Mouse (Mus musculus) 3134 (cell line): Measurements from ENCODE around the gene Ecpas.

ENCODE experiments used
- DNase-seq: peaks from one replicate; pipeline ENCODE4 v3.0.0-alpha.2; 2011; ENCODE audit warnings: low spot score; ENCODE audit not compliant: insufficient read length; ENCODE audit errors: extremely low read depth

The Ecpas gene

DNA sequence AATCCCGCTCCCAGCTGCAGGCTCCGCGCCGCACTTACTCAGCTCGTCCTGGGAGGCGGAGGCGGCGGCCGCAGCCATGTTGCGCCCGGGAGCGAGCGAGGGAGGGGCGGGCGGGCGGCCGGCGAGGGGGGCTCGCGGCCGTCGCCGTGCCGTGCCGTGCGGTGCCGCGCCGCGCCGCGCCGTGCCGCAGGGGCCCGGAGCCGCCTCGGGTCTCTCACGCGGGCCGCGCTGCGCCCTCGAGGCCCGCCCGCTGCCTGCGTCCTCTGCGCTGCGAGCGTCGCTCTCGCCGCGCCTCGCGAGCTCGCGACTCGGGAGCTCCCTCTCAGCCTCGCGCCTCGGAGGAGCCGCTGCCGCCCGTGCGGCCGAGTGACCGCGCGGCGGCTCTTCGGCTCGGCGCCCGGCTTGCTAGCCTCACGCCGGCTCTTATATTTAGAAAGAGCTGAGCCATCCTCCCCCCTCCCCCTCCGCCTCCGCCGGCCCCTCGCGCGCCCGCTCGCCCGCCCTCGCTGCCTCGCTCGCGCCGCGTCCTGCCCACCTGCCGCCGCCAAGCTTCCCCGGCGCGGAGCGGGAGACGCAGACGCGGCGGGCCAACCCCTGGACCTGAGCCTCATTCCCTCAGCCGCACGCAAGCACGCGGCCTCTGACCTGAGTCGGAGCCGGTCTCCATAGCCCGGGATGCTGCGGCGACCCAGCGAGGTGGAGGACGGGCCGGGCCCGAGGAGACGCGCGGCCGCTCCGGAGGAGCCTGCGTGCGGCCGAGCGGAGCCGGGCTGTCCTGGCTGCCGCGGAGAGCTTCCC, 519 bp downstream of the Ecpas start:
- peak; percentile 87 for DNase-seq

GRCm38 (mm10) chr4:58911069-58911830, 1.3 kb downstream of the Ecpas start:
- peak; percentile 72 for DNase-seq

GRCm38 (mm10) chr4:58910175-58911068, 2.1 kb downstream of the Ecpas start:
- no peak for DNase-seq

- DNase-seq = no peak
These were observed 5.1 kb downstream of the Ecpas start for GRCm38 (mm10) chr4:58907453-58907852.

GRCm38 (mm10) chr4:58898318-58898717, 14.2 kb downstream of the Ecpas start:
- no peak for DNase-seq

DNA sequence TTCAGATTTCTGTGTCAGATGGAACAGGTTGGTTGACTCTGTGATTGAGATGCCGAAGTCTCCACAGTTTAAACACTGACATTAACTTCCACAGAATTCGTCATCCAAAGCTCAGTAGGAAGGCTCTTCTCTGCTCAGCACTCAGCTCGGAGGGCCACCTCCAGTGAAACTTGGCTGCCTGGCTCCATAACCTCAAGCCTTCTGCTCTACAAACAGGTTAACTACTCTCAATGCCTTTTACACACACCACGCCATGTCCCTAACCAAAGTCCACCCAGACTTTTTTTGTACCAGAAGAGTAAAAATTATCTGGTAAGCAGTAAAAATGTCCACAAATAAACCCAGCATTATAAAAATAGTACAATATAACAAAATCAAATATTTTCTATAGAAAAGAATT, 15.1 kb downstream of the Ecpas start:
- no peak for DNase-seq

GRCm38 (mm10) chr4:58894399-58894798, 18.1 kb downstream of the Ecpas start:
- DNase-seq = no peak

DNA sequence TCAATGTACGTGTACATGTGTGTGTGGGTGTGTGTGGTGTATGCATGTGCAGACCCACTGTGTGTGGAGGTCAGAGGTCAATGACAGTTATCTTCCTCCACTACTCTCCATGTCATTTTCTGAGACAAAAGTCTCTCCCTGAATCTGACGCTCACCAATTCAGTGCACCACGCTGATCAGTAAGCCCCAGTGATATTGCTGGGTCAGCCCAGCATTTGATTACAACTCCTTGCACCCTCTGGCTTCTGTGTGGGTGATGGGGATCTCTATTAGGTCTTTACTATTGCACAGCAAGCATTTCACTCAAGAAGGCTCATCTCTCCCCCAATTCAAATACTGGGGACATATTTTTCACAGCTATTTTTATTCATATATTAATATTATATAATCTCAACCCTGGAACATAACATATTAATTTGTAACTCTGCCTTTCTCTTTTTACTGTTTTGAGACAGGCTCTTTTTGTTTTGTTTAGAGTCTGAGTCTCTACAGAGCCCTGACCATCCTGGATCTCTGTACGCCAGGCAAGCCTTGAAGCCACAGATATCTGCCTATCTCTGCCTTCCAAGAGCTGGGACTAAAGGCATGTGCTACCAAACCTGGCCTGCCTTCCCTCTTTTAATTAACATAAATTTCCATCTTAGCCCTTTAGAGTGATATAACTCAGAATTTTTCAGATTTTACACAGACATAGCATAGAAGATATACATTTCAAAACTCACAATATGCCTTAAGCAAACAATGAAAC, 22.3 kb downstream of the Ecpas start:
- no peak for DNase-seq

GRCm38 (mm10) chr4:58888568-58888967, 24.0 kb downstream of the Ecpas start:
- no peak for DNase-seq

- peak; percentile 32 for DNase-seq
These were observed 24.9 kb downstream of the Ecpas start for GRCm38 (mm10) chr4:58887626-58888025.

- no peak for DNase-seq
These were observed 25.8 kb downstream of the Ecpas start for GRCm38 (mm10) chr4:58886778-58887177.

DNA sequence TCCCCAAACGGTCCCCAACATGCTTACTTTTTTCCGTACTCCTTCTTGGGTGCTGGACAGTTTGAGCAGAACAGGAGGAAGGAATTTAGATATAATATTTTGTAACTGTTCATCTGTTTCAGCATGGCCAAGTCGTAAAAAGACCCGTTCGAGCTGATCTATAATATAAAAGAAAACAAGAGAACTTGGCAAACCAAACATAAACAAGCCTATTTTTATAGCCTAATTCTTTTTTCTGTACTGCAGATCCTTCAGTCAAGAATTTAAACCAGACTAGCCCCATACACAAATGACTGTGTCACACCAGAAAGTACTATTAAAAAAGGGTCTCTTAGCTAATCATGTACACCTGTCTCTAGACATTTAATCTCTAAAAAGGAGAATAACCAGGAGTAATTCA, 27.2 kb downstream of the Ecpas start:
- no peak for DNase-seq

GRCm38 (mm10) chr4:58883841-58884240, 28.7 kb downstream of the Ecpas start:
- DNase-seq = no peak

DNA sequence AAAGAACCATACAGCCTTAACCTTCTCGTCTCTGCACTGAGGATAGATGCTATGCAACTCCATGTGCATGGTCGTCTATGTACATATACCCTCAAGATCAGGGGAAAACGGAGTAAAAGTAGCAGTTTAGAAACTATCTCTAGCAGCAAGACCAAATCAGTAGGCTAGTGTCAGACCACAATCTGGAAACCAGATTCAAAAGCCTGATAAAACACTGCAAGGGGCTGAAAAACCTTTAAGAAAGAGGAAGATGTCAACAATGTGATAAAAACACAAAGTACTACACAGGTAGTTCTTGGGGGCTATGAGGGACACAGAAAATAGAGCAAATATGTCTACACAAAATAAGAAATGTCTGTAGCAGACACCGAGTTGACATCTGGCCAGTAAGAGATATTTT, 38.2 kb downstream of the Ecpas start:
- no peak for DNase-seq

- DNase-seq = peak; percentile 73
These were observed 45.3 kb downstream of the Ecpas start for GRCm38 (mm10) chr4:58867242-58867641.

DNA sequence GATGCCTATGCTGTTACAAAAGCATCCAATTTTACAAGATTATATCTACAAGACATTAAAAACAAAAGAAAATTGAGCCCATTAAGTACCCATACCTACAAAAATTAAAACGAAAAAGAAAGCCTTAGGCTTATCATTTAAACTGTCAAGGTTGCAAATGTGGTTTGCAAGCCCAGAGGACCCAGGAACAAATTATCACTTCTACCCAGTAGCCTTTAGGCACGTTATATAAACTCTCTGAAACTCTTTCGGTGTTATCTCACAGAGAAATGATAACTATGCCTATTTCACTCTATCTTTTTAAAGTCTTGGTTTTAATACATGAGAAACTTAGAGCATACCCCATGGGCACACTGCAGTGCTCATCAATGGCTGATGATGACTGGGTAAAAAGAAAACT, 79.6 kb downstream of the Ecpas start:
- no peak for DNase-seq

DNA sequence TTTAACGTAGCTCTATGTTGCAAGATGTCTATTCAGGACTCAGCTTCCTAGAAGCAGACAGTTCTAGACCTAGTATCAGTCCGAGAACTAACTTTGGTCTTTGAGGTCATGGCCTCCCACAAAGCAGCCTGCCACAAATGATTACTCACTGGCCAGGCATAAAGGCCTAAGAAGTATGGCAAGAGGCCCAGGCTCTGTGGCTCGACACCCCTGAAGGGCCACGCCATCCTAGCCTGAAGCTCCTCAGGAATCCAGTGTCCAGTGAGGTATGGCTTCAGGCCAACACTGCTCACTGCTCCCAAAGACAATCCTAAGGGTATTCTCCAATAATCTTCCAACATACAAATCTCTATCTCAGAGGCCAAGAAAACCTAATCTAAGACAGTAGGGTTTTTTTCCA, 86.6 kb downstream of the Ecpas start:
- DNase-seq = peak; percentile 80

DNA sequence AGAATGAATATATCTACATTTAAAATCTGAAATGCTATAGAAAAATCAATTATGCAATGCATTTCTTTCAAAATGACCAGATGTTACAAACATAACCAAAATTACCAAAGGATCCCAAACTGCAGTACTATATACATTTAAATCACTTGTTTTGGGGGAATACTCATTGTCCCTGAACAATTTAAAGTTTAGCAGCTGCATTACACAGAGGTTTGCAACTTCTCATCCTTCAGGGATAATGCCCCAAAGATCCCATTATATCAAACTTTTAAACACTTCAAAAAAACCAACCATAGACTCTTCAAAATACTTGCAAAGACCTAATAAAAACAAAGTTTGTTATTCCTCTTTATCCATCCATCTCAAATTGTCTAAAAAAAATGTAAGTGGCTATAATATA, 124.9 kb downstream of the Ecpas start, which contains the start of gene Olfr267:
Gene Olfr267, minus strand, starts transcription at position 101 of the 400 bp plus-strand sequence.
- DNase-seq = no peak

DNA sequence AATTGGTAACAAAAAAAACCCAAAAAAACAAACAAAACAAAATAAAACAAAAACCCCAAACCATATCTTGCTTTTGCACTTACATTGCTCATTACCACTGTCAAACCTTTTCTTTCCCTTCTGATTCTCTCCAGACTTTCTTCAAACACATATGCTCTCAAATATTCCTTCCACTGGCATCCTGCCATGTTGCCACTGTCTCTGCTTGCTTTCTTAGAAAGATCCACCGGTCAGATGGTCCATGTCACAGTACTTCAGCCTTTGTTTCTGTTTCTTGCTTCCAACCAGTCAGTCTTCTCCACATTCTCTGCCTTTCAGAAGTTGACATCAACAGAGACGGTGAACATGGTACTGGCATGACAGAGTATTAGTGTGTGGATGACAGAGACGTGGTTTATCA, 125.9 kb downstream of the Ecpas start:
- no peak for DNase-seq

DNA sequence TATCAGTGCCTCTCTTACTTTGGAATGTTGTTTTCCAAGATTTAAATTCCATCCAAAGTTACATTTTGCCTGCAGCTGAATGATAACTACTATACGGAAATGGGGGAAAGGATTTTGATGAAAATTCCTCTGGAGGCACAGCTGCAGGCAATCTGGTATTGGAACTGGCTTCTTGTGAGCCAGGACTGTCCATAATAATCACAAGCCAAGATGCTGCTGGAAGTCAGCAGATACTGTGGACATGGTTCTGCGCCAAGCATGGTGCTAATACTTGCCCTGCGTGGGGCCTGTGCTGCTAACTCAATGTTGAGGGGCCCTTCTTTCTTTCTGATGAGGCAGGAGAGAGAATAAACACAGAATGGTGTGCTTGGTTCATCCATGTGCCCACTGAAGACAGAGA, 149.1 kb downstream of the Ecpas start:
- no peak for DNase-seq
